19 mouse cellular contexts compared by ENCODE assay signal in the genomic region with DNA sequence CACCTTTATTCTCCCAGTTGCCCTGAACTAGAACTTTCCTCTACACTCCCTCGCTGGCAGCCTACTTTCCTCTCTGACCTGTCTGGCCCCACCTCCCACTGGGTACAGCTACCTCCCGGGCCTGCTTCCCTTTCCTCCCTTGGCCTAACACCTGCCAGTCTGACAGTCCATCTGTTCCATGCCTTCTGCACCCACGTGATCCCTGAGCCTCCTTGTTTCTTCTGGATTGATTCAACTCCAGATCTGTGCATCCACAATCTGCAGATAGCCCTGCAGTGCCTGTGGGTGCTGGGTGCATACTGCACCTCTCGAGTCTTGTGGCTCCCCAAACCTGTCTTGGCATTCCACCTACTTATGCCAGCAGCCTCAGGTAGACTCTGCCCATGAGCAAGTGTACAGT. TPM values are rescaled to one million over a fixed set of nuclear protein-coding genes. Genes with fewer than 3 reads are reported as not detected.
DNase-seq lines count a peak whose midpoint lies in the region; ATAC-seq and TF ChIP-seq lines count a peak whose summit lies in the region.
"Had no signal": no experiment of that assay in that cellular context is flagged by ENCODE, and none has a peak within 500 bp of the region (broad histone marks: within the 10 kb centered on the region; RNA-seq: fewer than 3 reads in every experiment).

No protein-coding gene starts in this region.

- peak overlapping the region; percentile 5; the same call in 1 of the 2 replicates for H3K27ac ChIP-seq in layer of hippocampus, adult 2 months
- no peak overlapping the region for H3K27ac ChIP-seq in stomach, postnatal 0 days (replicated peaks)
- H3K27ac ChIP-seq: hindbrain, embryonic 12.5 days; liver, embryonic 15.5 days; midbrain, embryonic 15.5 days had no signal

- TF ChIP-seq EP300 in stomach, postnatal 0 days (optimal IDR thresholded peaks at IDR 0.05) = no peak

- TF ChIP-seq POLR2A in brain, embryonic 14.5 days (IDR thresholded peaks at IDR 0.05; ENCODE audit: borderline replicate concordance, extremely low read depth, insufficient read depth, insufficient read length, poor library complexity, severe bottlenecking) = no peak

- peak in 1 of 2 experiments; percentile 60 for DNase-seq in layer of hippocampus, adult 2 months (ENCODE audit: low spot score in 2 of 2)
- DNase-seq in layer of hippocampus, postnatal 14 days (ENCODE audit: low spot score in 2 of 2) = no peak
- DNase-seq in brain, embryonic 14.5 days (ENCODE audit: low read depth) = peak; percentile 20
- DNase-seq in cerebellum, adult 11-12 months = peak; percentile 96
- DNase-seq in cerebellum, postnatal 25 days = peak; percentile 92 to 94
- DNase-seq in testis, postnatal 14 days (ENCODE audit: low spot score) = no peak
- DNase-seq in stomach, postnatal 0 days (ENCODE audit: low spot score) = no peak
- no peak for DNase-seq in gastrocnemius, postnatal 10 days
- DNase-seq: adrenal gland, postnatal 36 days; gastrocnemius, postnatal 25 days; kidney, adult 9 months; kidney, postnatal 4 days; thymus, postnatal 4 days had no signal

- no peak for TF ChIP-seq CTCF in layer of hippocampus, adult 2 months (conservative IDR thresholded peaks at IDR 0.05)
- TF ChIP-seq CTCF in brain, embryonic 14.5 days (IDR thresholded peaks at IDR 0.05; ENCODE audit: borderline replicate concordance, extremely low read depth, insufficient read depth, insufficient read length) = no peak
- TF ChIP-seq CTCF in stomach, postnatal 0 days (IDR thresholded peaks at IDR 0.05; ENCODE audit: low read depth) = no peak

- no peak for ATAC-seq in stomach, postnatal 0 days (ENCODE audit: low FRiP score, low TSS enrichment)
- ATAC-seq: forebrain, embryonic 14.5 days; inflammation-experienced regulatory T-cells, adult 6 months; lung, postnatal 0 days; midbrain, embryonic 15.5 days had no signal

- 67% methylated on average over 4 of the region's 4 CpGs for WGBS in stomach, postnatal 0 days

- H3K4me2 ChIP-seq in stomach, postnatal 0 days (replicated peaks; ENCODE audit: low read depth) = no peak overlapping the region
- H3K4me2 ChIP-seq: hindbrain, embryonic 12.5 days; liver, embryonic 15.5 days; midbrain, embryonic 15.5 days had no signal

- H3K27me3 ChIP-seq in stomach, postnatal 0 days (ENCODE audit: control insufficient read depth, insufficient read depth, low read length) = no peaks in the 10 kb centered on the region
- H3K27me3 ChIP-seq: hindbrain, embryonic 12.5 days; liver, embryonic 15.5 days; midbrain, embryonic 15.5 days had no signal

- H3K9ac ChIP-seq in stomach, postnatal 0 days (ENCODE audit: low read length) = no peak overlapping the region
- H3K9ac ChIP-seq: hindbrain, embryonic 12.5 days; liver, embryonic 15.5 days; midbrain, embryonic 15.5 days had no signal

- no peaks in the 10 kb centered on the region for H3K4me1 ChIP-seq in stomach, postnatal 0 days (replicated peaks; ENCODE audit: control insufficient read depth, insufficient read depth)
- H3K4me1 ChIP-seq: hindbrain, embryonic 12.5 days; liver, embryonic 15.5 days; midbrain, embryonic 15.5 days had no signal

- H3K36me3 ChIP-seq in stomach, postnatal 0 days (ENCODE audit: control insufficient read depth, insufficient read depth, low read length) = no peaks in the 10 kb centered on the region
- H3K36me3 ChIP-seq: liver, embryonic 15.5 days had no signal

- H3K4me3 ChIP-seq in layer of hippocampus, adult 2 months = no peak overlapping the region
- no peak overlapping the region for H3K4me3 ChIP-seq in stomach, postnatal 0 days (ENCODE audit: low read depth, low read length)
- H3K4me3 ChIP-seq: hindbrain, embryonic 12.5 days; liver, embryonic 15.5 days; midbrain, embryonic 15.5 days had no signal

- no peaks in the 10 kb centered on the region for H3K9me3 ChIP-seq in stomach, postnatal 0 days (ENCODE audit: control insufficient read depth, low read length)
- H3K9me3 ChIP-seq: hindbrain, embryonic 12.5 days; liver, embryonic 15.5 days; midbrain, embryonic 15.5 days had no signal

RNA-seq across cellular contexts. Expression of gene Ccdc92, which starts 25.6 kb away (rescaled TPM):
- total RNA-seq in layer of hippocampus, adult 2 months (2021) = 10 to 100 TPM; 79.7 to 81.8 TPM
- 10 to 100 TPM; 45.9 to 49.2 TPM for total RNA-seq in layer of hippocampus, postnatal 14 days (2021)
- 27.1 and 36.6 TPM in 2 replicates for polyA plus RNA-seq in brain, embryonic 14.5 days (2012; rRNA removed)
- polyA plus RNA-seq in stomach, postnatal 0 days (2015; fragmentation: Nextera tagmentation; extraction: Ambion mirVana) = 3.9 and 4.1 TPM in 2 replicates
- under 1 TPM; 0.61 TPM for total RNA-seq in gastrocnemius, postnatal 10 days (2021)

RNA-seq across cellular contexts. Expression of gene Zfp664, which starts 25.9 kb away (rescaled TPM):
- 10 to 100 TPM; 65.1 to 66.1 TPM for total RNA-seq in layer of hippocampus, adult 2 months (2021)
- total RNA-seq in layer of hippocampus, postnatal 14 days (2021) = 10 to 100 TPM; 58.3 to 58.8 TPM
- polyA plus RNA-seq in brain, embryonic 14.5 days (2012; rRNA removed) = 77.4 and 85.5 TPM in 2 replicates
- polyA plus RNA-seq in stomach, postnatal 0 days (2015; fragmentation: Nextera tagmentation; extraction: Ambion mirVana) = 39.7 and 41.5 TPM in 2 replicates
- 10 to 100 TPM; 24.7 to 26.4 TPM for total RNA-seq in gastrocnemius, postnatal 10 days (2021)

Comparison
In these comparisons a context has a peak if more than half of its experiments do, and no peak if none do; other contexts are left out.
1. DNase-seq: peak in brain, embryonic 14.5 days (single experiment), cerebellum, adult 11-12 months (single experiment) and cerebellum, postnatal 25 days (2 of 2); none in layer of hippocampus, postnatal 14 days (0 of 2), testis, postnatal 14 days (single experiment), stomach, postnatal 0 days (single experiment) and gastrocnemius, postnatal 10 days (single experiment).
2. RNA of gene Ccdc92, which starts 25.6 kb away (total RNA-seq): 79.7 to 81.8 TPM in layer of hippocampus, adult 2 months and 45.9 to 49.2 TPM in layer of hippocampus, postnatal 14 days; 0.61 TPM in gastrocnemius, postnatal 10 days; every median in the first group is over 10 times any median in the second.